Mouse (Mus musculus) bone marrow, adult 2 months (tissue): ENCODE results near the gene Nap1l2. TPM values are rescaled to one million over a fixed set of nuclear protein-coding genes. Genes with fewer than 3 reads are reported as not detected.
"Not testable (repeated sequence)": the region's sequence is repeated elsewhere in the genome, so short reads cannot be mapped to it uniquely, and the experiment has no call there.

Experiments
- H3K27ac ChIP-seq: fragments of 200-500 bp; 2 replicates; pipeline ENCODE4 v1.5.1; 2012; ENCODE audit warnings: low read depth, mild to moderate bottlenecking, control low read depth, inconsistent platforms, low read length; ENCODE audit not compliant: control insufficient read depth, poor library complexity, insufficient read depth
- H3K4me1 ChIP-seq: fragments of 200-500 bp; 2 replicates; pipeline ENCODE4 v1.6.1; 2011; ENCODE audit warnings: low read length; ENCODE audit not compliant: control insufficient read depth, insufficient read depth
- H3K4me3 ChIP-seq: fragments of 200-500 bp; replicated peaks from 2 replicates; pipeline ENCODE3; 2011; ENCODE audit warnings: mild to moderate bottlenecking, low read depth, low read length, control low read depth; ENCODE audit not compliant: control insufficient read depth
- CTCF ChIP-seq: fragments of 200-500 bp; IDR thresholded peaks from 2 replicates; pipeline ENCODE4 v1.5.1; 2011; ENCODE audit warnings: low read length, control low read depth; ENCODE audit not compliant: control insufficient read depth, insufficient read depth
- POLR2A ChIP-seq: fragments of 200-500 bp; IDR thresholded peaks from 2 replicates; pipeline ENCODE4 v1.6.1; 2011; ENCODE audit warnings: low read depth, mild to moderate bottlenecking, control low read depth, low read length, borderline replicate concordance; ENCODE audit not compliant: control insufficient read depth
- WGBS: fragments of 180-500 bp; shearing (Covaris S2); methylation state at CpG from one replicate; pipeline ENCODE4 v1.1.7; 2018; 5-methylcytosine and 5-hydroxymethylcytosine counted together
- polyA plus RNA-seq: library from polyadenylated mRNA; stranded (reverse); fragments of >200 nt; gene quantifications from 2 replicates; pipeline ENCODE4 v1.2.4, GENCODE M21; 2011; ENCODE audit warnings: low replicate concordance; ENCODE audit not compliant: missing spikeins, insufficient read depth, insufficient read length

The Nap1l2 gene
- polyA plus RNA-seq: not detected in 2 replicates

GRCm38 (mm10) chrX:103186431-103186786, at the start of gene Nap1l2:
Nap1l2 (minus strand) TSS chrX:103186640.
- H3K27ac ChIP-seq: no peak within 1 kb of the TSS
- TF ChIP-seq POLR2A (no peak), CTCF (no peak)
- no peak within 1 kb of the TSS for H3K4me3 ChIP-seq
- whole genome bisulfite sequencing: 9% methylated on average over 13 of the region's 13 CpGs
- no peaks in the 10 kb centered on the region for H3K4me1 ChIP-seq

- Histone ChIP-seq H3K4me1 (no peaks in the 10 kb centered on the region), H3K4me3 (no peak overlapping the region), H3K27ac (no peak overlapping the region)
- TF ChIP-seq POLR2A (no peak), CTCF (no peak)
- WGBS: 70% methylated on average over 4 of the region's 4 CpGs
Observed at GRCm38 (mm10) chrX:103215251-103215650, 28.8 kb upstream of the Nap1l2 start.

- no peak for TF ChIP-seq CTCF
- no peak for TF ChIP-seq POLR2A
- H3K27ac ChIP-seq: no peak overlapping the region
- WGBS: 18% methylated on average over 1 of the region's 1 CpGs
- no peaks in the 10 kb centered on the region for H3K4me1 ChIP-seq
- no peak overlapping the region for H3K4me3 ChIP-seq
Observed at GRCm38 (mm10) chrX:103186829-103187228, 389 bp upstream of the Nap1l2 start.

GRCm38 (mm10) chrX:103185781-103186430, 534 bp downstream of the Nap1l2 start:
- 17% methylated on average over 20 of the region's 20 CpGs for WGBS
- Histone ChIP-seq H3K4me1 (no peaks in the 10 kb centered on the region), H3K4me3 (no peak overlapping the region), H3K27ac (no peak overlapping the region)
- no peak for TF ChIP-seq POLR2A
- TF ChIP-seq CTCF: no peak

- no peak for TF ChIP-seq POLR2A
- H3K4me3 ChIP-seq: no peak overlapping the region
- no peak overlapping the region for H3K27ac ChIP-seq
- H3K4me1 ChIP-seq: no peaks in the 10 kb centered on the region
Observed at GRCm38 (mm10) chrX:103183536-103183935, 2.9 kb downstream of the Nap1l2 start.

- TF ChIP-seq POLR2A: no peak
- no peak for TF ChIP-seq CTCF
- WGBS: 35% methylated on average over 4 of the region's 4 CpGs
- Histone ChIP-seq H3K4me1 (no peaks in the 10 kb centered on the region), H3K27ac (no peak overlapping the region), H3K4me3 (no peak overlapping the region)
Observed at GRCm38 (mm10) chrX:103179771-103180558, 6.5 kb downstream of the Nap1l2 start.

- 19% methylated on average over 19 of the region's 83 CpGs for WGBS
- H3K4me3 ChIP-seq, H3K27ac ChIP-seq, H3K4me1 ChIP-seq: not testable (repeated sequence)
Observed at GRCm38 (mm10) chrX:103164948-103165605, 21.4 kb downstream of the Nap1l2 start.

- 50% methylated on average over 1 of the region's 1 CpGs for WGBS
- TF ChIP-seq CTCF (no peak), POLR2A (no peak)
- Histone ChIP-seq H3K27ac (no peak overlapping the region), H3K4me3 (no peak overlapping the region), H3K4me1 (no peaks in the 10 kb centered on the region)
Observed at GRCm38 (mm10) chrX:103156134-103156533, 30.3 kb downstream of the Nap1l2 start.
